Mouse (Mus musculus): ENCODE data around the gene Sbno2.

DNA sequence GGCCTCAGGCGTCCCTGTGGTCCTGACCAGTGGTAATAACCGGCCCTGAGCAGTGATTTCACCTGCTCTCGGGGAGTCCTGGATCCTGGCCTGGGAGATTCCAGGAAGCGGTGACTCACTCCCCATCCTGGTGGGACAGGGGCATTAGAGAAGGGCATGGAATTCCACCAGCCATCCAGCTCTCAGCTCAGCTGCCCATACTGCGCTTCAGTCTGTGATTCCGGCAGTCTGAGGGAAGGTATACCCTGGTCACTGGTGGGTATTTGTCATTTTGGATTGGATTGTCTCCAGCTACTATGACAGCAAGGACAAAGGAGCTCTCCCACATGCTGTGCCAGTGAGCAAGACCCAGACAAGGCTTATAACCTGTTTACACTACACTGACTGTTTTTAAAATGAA, 2.3 kb upstream of the Sbno2 start:
- TF ChIP-seq POLR2A (IDR thresholded peaks at IDR 0.05; ENCODE audit: low read depth, low read length) (no peak), CTCF (IDR thresholded peaks at IDR 0.05; ENCODE audit: extremely low read depth, insufficient read length, insufficient replicate concordance, low read depth, low read length) (no peak)

All from small intestine, adult 2 months (tissue).